Comparison of ENCODE assay signal across 10 mouse cellular contexts in genomic region chr2:51542272-51542671, GRCm38 (mm10).
DNase-seq lines count a peak whose midpoint lies in the region; ATAC-seq and TF ChIP-seq lines count a peak whose summit lies in the region.
"Had no signal": no experiment of that assay in that cellular context is flagged by ENCODE, and none has a peak within 500 bp of the region (broad histone marks: within the 10 kb centered on the region; RNA-seq: fewer than 3 reads in every experiment).

No protein-coding gene starts in this region.

- H3K27ac ChIP-seq in lung, embryonic 14.5 days (ENCODE audit: low read depth), result no peak overlapping the region
- no peak overlapping the region for H3K27ac ChIP-seq in midbrain, embryonic 11.5 days (ENCODE audit: low read depth, low read length)
- H3K27ac ChIP-seq: forebrain, embryonic 15.5 days; limb, embryonic 13.5 days had no signal

- TF ChIP-seq POLR2A in lung, adult 2 months (IDR thresholded peaks at IDR 0.05; ENCODE audit: borderline replicate concordance, extremely low read depth, low read depth, low read length), result no peak

- H3K36me3 ChIP-seq in lung, embryonic 14.5 days (ENCODE audit: insufficient read depth), result no peaks in the 10 kb centered on the region
- H3K36me3 ChIP-seq in midbrain, embryonic 11.5 days (ENCODE audit: control insufficient read depth, insufficient read depth, low read length), result no peaks in the 10 kb centered on the region
- H3K36me3 ChIP-seq: forebrain, embryonic 15.5 days; limb, embryonic 13.5 days had no signal

- intact Hi-C loops in gastrocnemius, postnatal 36 days (cut with DNase I), result loop anchor here (5.0 to 10.0 kb wide), 2 partner anchors 290 to 373 kb away; no protein-coding TSS in a partner anchor

- no peaks in the 10 kb centered on the region for H3K4me1 ChIP-seq in lung, embryonic 14.5 days (ENCODE audit: insufficient read depth)
- H3K4me1 ChIP-seq in lung, adult 2 months (ENCODE audit: control insufficient read depth, insufficient read depth, low read length), result no peaks in the 10 kb centered on the region
- no peaks in the 10 kb centered on the region for H3K4me1 ChIP-seq in midbrain, embryonic 11.5 days (ENCODE audit: control insufficient read depth, insufficient read depth, low read length)
- H3K4me1 ChIP-seq: forebrain, embryonic 15.5 days; limb, embryonic 13.5 days had no signal

- no peak for TF ChIP-seq CTCF in lung, embryonic 14.5 days (IDR thresholded peaks at IDR 0.05; ENCODE audit: low read depth)
- no peak for TF ChIP-seq CTCF in lung, adult 2 months (IDR thresholded peaks at IDR 0.05; ENCODE audit: insufficient read depth, low read length)

- no peak for ATAC-seq in lung, embryonic 14.5 days (ENCODE audit: insufficient read depth)
- no peak for ATAC-seq in midbrain, embryonic 11.5 days (ENCODE audit: low FRiP score)
- ATAC-seq: forebrain, embryonic 15.5 days had no signal

- H3K9me3 ChIP-seq in lung, embryonic 14.5 days (ENCODE audit: low read depth, low read length), result no peaks in the 10 kb centered on the region
- no peaks in the 10 kb centered on the region for H3K9me3 ChIP-seq in midbrain, embryonic 11.5 days (ENCODE audit: control insufficient read depth, low read length)
- H3K9me3 ChIP-seq: forebrain, embryonic 15.5 days; limb, embryonic 13.5 days had no signal

- H3K4me3 ChIP-seq in lung, embryonic 14.5 days (ENCODE audit: low read depth, low read length), result no peak overlapping the region
- H3K4me3 ChIP-seq in lung, adult 2 months (replicated peaks; ENCODE audit: extremely low read depth, low read depth, low read length), result no peak overlapping the region
- no peak overlapping the region for H3K4me3 ChIP-seq in midbrain, embryonic 11.5 days (ENCODE audit: low read depth, low read length)
- H3K4me3 ChIP-seq: forebrain, embryonic 15.5 days; limb, embryonic 13.5 days had no signal

- H3K4me2 ChIP-seq in lung, embryonic 14.5 days, result no peak overlapping the region
- H3K4me2 ChIP-seq in midbrain, embryonic 11.5 days, result no peak overlapping the region
- H3K4me2 ChIP-seq: forebrain, embryonic 15.5 days; limb, embryonic 13.5 days had no signal

- no peaks in the 10 kb centered on the region for H3K27me3 ChIP-seq in lung, embryonic 14.5 days (ENCODE audit: insufficient read depth, low read length)
- H3K27me3 ChIP-seq in midbrain, embryonic 11.5 days (ENCODE audit: control insufficient read depth, insufficient read depth, low read length), result no peaks in the 10 kb centered on the region
- H3K27me3 ChIP-seq: forebrain, embryonic 15.5 days; limb, embryonic 13.5 days had no signal

- WGBS in lung, embryonic 14.5 days, result 83% methylated on average over 4 of the region's 4 CpGs
- 75% methylated on average over 4 of the region's 4 CpGs for WGBS in lung, adult 2 months
- WGBS in midbrain, embryonic 11.5 days, result 76% methylated on average over 4 of the region's 4 CpGs

- H3K9ac ChIP-seq in lung, embryonic 14.5 days, result no peak overlapping the region
- H3K9ac ChIP-seq in midbrain, embryonic 11.5 days (ENCODE audit: low read length), result no peak overlapping the region
- H3K9ac ChIP-seq: forebrain, embryonic 15.5 days; limb, embryonic 13.5 days had no signal

- peak; percentile 28 for DNase-seq in gastrocnemius, postnatal 10 days
- no peak for DNase-seq in gastrocnemius, postnatal 36 days
- DNase-seq in lung, embryonic 14.5 days, result peak; percentile 37
- no peak for DNase-seq in lung, adult 2 months
- DNase-seq in ZHBTc4 (ENCODE audit: low read depth, low spot score), result peak; percentile 45
- peak; percentile 7 for DNase-seq in lung, postnatal 36 days
- no peak for DNase-seq in natural killer cell, adult 2 months (ENCODE audit: low spot score in 2 of 2)
- DNase-seq in midbrain, embryonic 11.5 days (ENCODE audit: low spot score, missing footprints), result no peak

Comparison
In these comparisons a context has a peak if more than half of its experiments do, and no peak if none do; other contexts are left out.
1. DNase-seq: peak in gastrocnemius, postnatal 10 days (single experiment), lung, embryonic 14.5 days (single experiment), ZHBTc4 (single experiment) and lung, postnatal 36 days (single experiment); none in gastrocnemius, postnatal 36 days (0 of 2), lung, adult 2 months (single experiment), natural killer cell, adult 2 months (0 of 2) and midbrain, embryonic 11.5 days (single experiment).